Mouse (Mus musculus): ENCODE measurements around the gene L3mbtl1.

- TF ChIP-seq POU5F1 (IDR thresholded peaks at IDR 0.05; ENCODE audit: borderline replicate concordance, low read length) (no peak), CTCF (conservative IDR thresholded peaks at IDR 0.05; ENCODE audit: low read length) (no peak), NANOG (IDR thresholded peaks at IDR 0.05; ENCODE audit: borderline replicate concordance, low read length) (no peak)
These were observed 32.7 kb downstream of the L3mbtl1 start for GRCm38 (mm10) chr2:162976001-162976400.

Data from E14TG2a.4 (cell line).